Mouse (Mus musculus): ENCODE data around the gene Hcls1. TPM values are rescaled to one million over a fixed set of nuclear protein-coding genes. Genes with fewer than 3 reads are reported as not detected.

The Hcls1 gene
- total RNA-seq, 1 experiment from 2014 or later, result 146 TPM

- no peak for ATAC-seq (replicated peaks; ENCODE audit: low read depth, poor library complexity, severe bottlenecking)
Measured at GRCm38 (mm10) chr16:36928106-36928500, 6.7 kb upstream of the Hcls1 start.

- ATAC-seq (replicated peaks; ENCODE audit: low read depth, poor library complexity, severe bottlenecking), result no peak
Measured at GRCm38 (mm10) chr16:36929216-36929615, 5.6 kb upstream of the Hcls1 start.

GRCm38 (mm10) chr16:36930231-36931136 lies 4.3 kb upstream of the Hcls1 start:
- ATAC-seq (replicated peaks; ENCODE audit: low read depth, poor library complexity, severe bottlenecking), result peak; percentile 34

GRCm38 (mm10) chr16:36931381-36931780 lies 3.4 kb upstream of the Hcls1 start:
- no peak for ATAC-seq (replicated peaks; ENCODE audit: low read depth, poor library complexity, severe bottlenecking)

- no peak for ATAC-seq (replicated peaks; ENCODE audit: low read depth, poor library complexity, severe bottlenecking)
Measured at GRCm38 (mm10) chr16:36931976-36932375, 2.8 kb upstream of the Hcls1 start.

- no peak for ATAC-seq (replicated peaks; ENCODE audit: low read depth, poor library complexity, severe bottlenecking)
Measured at GRCm38 (mm10) chr16:36932546-36932945, 2.2 kb upstream of the Hcls1 start.

GRCm38 (mm10) chr16:36934131-36934840 lies 497 bp upstream of the Hcls1 start:
- 0 out of 2 replicates have a peak, but pooled peaks have one; percentile 10 for ATAC-seq (replicated peaks; ENCODE audit: low read depth, poor library complexity, severe bottlenecking)

GRCm38 (mm10) chr16:36935814-36936213 lies 1.0 kb downstream of the Hcls1 start:
- ATAC-seq (replicated peaks; ENCODE audit: low read depth, poor library complexity, severe bottlenecking), result peak; percentile 61

- peak; percentile 90 for ATAC-seq (replicated peaks; ENCODE audit: low read depth, poor library complexity, severe bottlenecking)
Measured at GRCm38 (mm10) chr16:36941137-36941727, 6.4 kb downstream of the Hcls1 start.

GRCm38 (mm10) chr16:36941895-36942294 lies 7.1 kb downstream of the Hcls1 start:
- no peak for ATAC-seq (replicated peaks; ENCODE audit: low read depth, poor library complexity, severe bottlenecking)

- ATAC-seq (replicated peaks; ENCODE audit: low read depth, poor library complexity, severe bottlenecking), result no peak
Measured at GRCm38 (mm10) chr16:36943591-36943990, 8.8 kb downstream of the Hcls1 start.

- ATAC-seq (replicated peaks; ENCODE audit: low read depth, poor library complexity, severe bottlenecking), result no peak
Measured at GRCm38 (mm10) chr16:36944895-36945424, 10.2 kb downstream of the Hcls1 start.

GRCm38 (mm10) chr16:36946459-36947159 lies 11.8 kb downstream of the Hcls1 start:
- no peak for ATAC-seq (replicated peaks; ENCODE audit: low read depth, poor library complexity, severe bottlenecking)

GRCm38 (mm10) chr16:36947646-36948197 lies 12.9 kb downstream of the Hcls1 start:
- ATAC-seq (replicated peaks; ENCODE audit: low read depth, poor library complexity, severe bottlenecking), result no peak

- no peak for ATAC-seq (replicated peaks; ENCODE audit: low read depth, poor library complexity, severe bottlenecking)
Measured at GRCm38 (mm10) chr16:36949614-36950336, 15.0 kb downstream of the Hcls1 start.

GRCm38 (mm10) chr16:36951029-36951428 lies 16.2 kb downstream of the Hcls1 start:
- no peak for ATAC-seq (replicated peaks; ENCODE audit: low read depth, poor library complexity, severe bottlenecking)

- no peak for ATAC-seq (replicated peaks; ENCODE audit: low read depth, poor library complexity, severe bottlenecking)
Measured at GRCm38 (mm10) chr16:36955106-36955505, 20.3 kb downstream of the Hcls1 start.

GRCm38 (mm10) chr16:36963415-36963814 lies 28.6 kb downstream of the Hcls1 start:
- no peak for ATAC-seq (replicated peaks; ENCODE audit: low read depth, poor library complexity, severe bottlenecking)

- ATAC-seq (replicated peaks; ENCODE audit: low read depth, poor library complexity, severe bottlenecking), result no peak
Measured at GRCm38 (mm10) chr16:36979127-36979526, 44.3 kb downstream of the Hcls1 start.
